In the genomic region with DNA sequence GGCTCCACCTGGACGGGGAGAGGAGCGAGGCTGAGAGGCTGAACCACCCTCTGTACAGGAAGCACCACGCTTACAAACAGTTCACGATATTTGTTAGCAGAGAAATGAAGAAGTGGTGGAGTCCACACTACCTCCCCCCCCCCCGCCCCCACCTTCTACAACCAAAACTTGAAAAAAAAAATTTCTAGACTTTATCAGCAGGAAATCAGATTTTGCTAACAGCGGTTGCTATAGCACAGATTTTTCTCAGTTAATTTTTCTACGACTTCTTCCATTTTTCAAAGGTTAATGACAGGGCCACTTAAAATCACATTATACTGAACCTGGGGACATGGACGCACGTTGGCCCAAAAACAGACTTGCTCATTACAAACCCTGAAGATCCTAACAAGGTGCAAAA, we compare ENCODE assay signal across 24 mouse cellular contexts.
A peak's percentile ranks its signal among the peaks of the same experiment; 100 is the strongest.
DNase-seq lines count a peak whose midpoint lies in the region; ATAC-seq and TF ChIP-seq lines count a peak whose summit lies in the region.
"Had no signal": no experiment of that assay in that cellular context is flagged by ENCODE, and none has a peak within 500 bp of the region (broad histone marks: within the 10 kb centered on the region; RNA-seq: fewer than 3 reads in every experiment).

No protein-coding gene starts in this region.

- no peaks in the 10 kb centered on the region for H3K9me3 ChIP-seq in MEL (replicated peaks; ENCODE audit: insufficient read depth, low read length)
- no peaks in the 10 kb centered on the region for H3K9me3 ChIP-seq in hindbrain, embryonic 11.5 days (ENCODE audit: control insufficient read depth, low read length)
- no peaks in the 10 kb centered on the region for H3K9me3 ChIP-seq in intestine, postnatal 0 days (ENCODE audit: control insufficient read depth)
- H3K9me3 ChIP-seq: embryonic facial prominence, embryonic 10.5 days; embryonic facial prominence, embryonic 12.5 days; forebrain, embryonic 13.5 days; forebrain, embryonic 15.5 days; G1E had no signal

- H3K36me3 ChIP-seq in MEL (ENCODE audit: control insufficient read depth in 1 of 2, insufficient read depth in 2 of 2, low read length in 2 of 2): peaks cover 0 to 31% of the 10 kb centered on the region in 2 experiments; a peak in 3 of 4 replicates
- H3K36me3 ChIP-seq in splenic B cell, adult 2 months (ENCODE audit: control insufficient read depth, insufficient read depth, low read length, poor library complexity, severe bottlenecking): peaks cover 10% of the 10 kb centered on the region
- no peaks in the 10 kb centered on the region for H3K36me3 ChIP-seq in hindbrain, embryonic 11.5 days (ENCODE audit: control insufficient read depth, insufficient read depth, low read length)
- H3K36me3 ChIP-seq in intestine, postnatal 0 days (ENCODE audit: control insufficient read depth, insufficient read depth): peaks cover 47% of the 10 kb centered on the region
- H3K36me3 ChIP-seq: G1E had no signal

- H3K9ac ChIP-seq in MEL (ENCODE audit: control insufficient read depth, low read depth, low read length, poor library complexity, severe bottlenecking): no peak overlapping the region
- no peak overlapping the region for H3K9ac ChIP-seq in hindbrain, embryonic 11.5 days (ENCODE audit: low read depth, low read length)
- H3K9ac ChIP-seq in intestine, postnatal 0 days (ENCODE audit: low read depth, low read length): no peak overlapping the region
- H3K9ac ChIP-seq: embryonic facial prominence, embryonic 12.5 days; forebrain, embryonic 13.5 days; forebrain, embryonic 15.5 days had no signal

- WGBS in hindbrain, embryonic 11.5 days: 83% methylated on average over 9 of the region's 9 CpGs
- 84% methylated on average over 9 of the region's 9 CpGs for WGBS in intestine, postnatal 0 days

- no peak for DNase-seq in layer of hippocampus, adult 2 months (ENCODE audit: low spot score in 2 of 2)
- DNase-seq in layer of hippocampus, adult 9-10 months (ENCODE audit: low spot score): no peak
- no peak for DNase-seq in MEL (ENCODE audit: low read depth, low spot score)
- DNase-seq in splenic B cell, adult 2 months (ENCODE audit: low read depth, low spot score): peak; percentile 24
- DNase-seq in hindbrain, embryonic 11.5 days (ENCODE audit: low spot score): no peak
- DNase-seq: adrenal gland, adult 2 months; adrenal gland, postnatal 10 days; adrenal gland, postnatal 25 days; B cell, adult 2 months; cerebellum, adult 11 months; cerebellum, adult 18-20 months; cerebellum, adult 8-10 months; cerebellum, adult 9-11 months; cerebellum, postnatal 14 days; cerebellum, postnatal 36 days had no signal

- TF ChIP-seq RAD21 in MEL (IDR thresholded peaks at IDR 0.05; ENCODE audit: low read depth, low read length): no peak

- no peak for TF ChIP-seq POLR2A in MEL (IDR thresholded peaks at IDR 0.05; ENCODE audit: control insufficient read depth in 1 of 2, insufficient read depth in 1 of 2, low read depth in 1 of 2, low read length in 2 of 2, poor library complexity in 1 of 2)

- no peak overlapping the region for H3K4me3 ChIP-seq in layer of hippocampus, adult 2 months
- no peak overlapping the region for H3K4me3 ChIP-seq in MEL (ENCODE audit: control insufficient read depth in 1 of 2, insufficient read depth in 1 of 2, low read depth in 2 of 2, low read length in 2 of 2)
- no peak overlapping the region for H3K4me3 ChIP-seq in hindbrain, embryonic 11.5 days (ENCODE audit: low read depth, low read length)
- no peak overlapping the region for H3K4me3 ChIP-seq in intestine, postnatal 0 days (ENCODE audit: low read depth, low read length)
- H3K4me3 ChIP-seq: embryonic facial prominence, embryonic 10.5 days; embryonic facial prominence, embryonic 12.5 days; forebrain, embryonic 13.5 days; forebrain, embryonic 15.5 days had no signal

- no peaks in the 10 kb centered on the region for H3K27me3 ChIP-seq in MEL (ENCODE audit: control insufficient read depth in 1 of 2, insufficient read depth in 2 of 2, low read length in 2 of 2)
- H3K27me3 ChIP-seq in splenic B cell, adult 2 months (ENCODE audit: control insufficient read depth, insufficient read depth, low read length, poor library complexity, severe bottlenecking): no peaks in the 10 kb centered on the region
- H3K27me3 ChIP-seq in hindbrain, embryonic 11.5 days (ENCODE audit: control insufficient read depth, insufficient read depth, low read length): no peaks in the 10 kb centered on the region
- H3K27me3 ChIP-seq in intestine, postnatal 0 days (replicated peaks; ENCODE audit: control insufficient read depth, insufficient read depth, low read length): no peaks in the 10 kb centered on the region
- H3K27me3 ChIP-seq: CH12.LX; embryonic facial prominence, embryonic 12.5 days; forebrain, embryonic 13.5 days; forebrain, embryonic 15.5 days had no signal

- TF ChIP-seq EP300 in MEL (IDR thresholded peaks at IDR 0.05; ENCODE audit: low read depth in 1 of 2, low read length in 2 of 2): no peak

- H3K79me2 ChIP-seq in MEL (ENCODE audit: control insufficient read depth, insufficient read depth, low read length, poor library complexity): no peaks in the 10 kb centered on the region

- TF ChIP-seq CTCF in layer of hippocampus, adult 2 months (conservative IDR thresholded peaks at IDR 0.05): no peak
- no peak for TF ChIP-seq CTCF in MEL (IDR thresholded peaks at IDR 0.05 in 2 of 3, conservative IDR thresholded peaks at IDR 0.05 in 1 of 3; ENCODE audit: control insufficient read depth in 1 of 3, insufficient read depth in 1 of 3, low read depth in 2 of 3, low read length in 3 of 3, poor library complexity in 1 of 3, severe bottlenecking in 1 of 3)
- TF ChIP-seq CTCF in intestine, postnatal 0 days (IDR thresholded peaks at IDR 0.05; ENCODE audit: low read depth): no peak

- peak; percentile 46; the same call in 1 of the 2 replicates for ATAC-seq in granulocyte monocyte progenitor cell, adult 5-6 weeks (replicated peaks; ENCODE audit: poor library complexity, severe bottlenecking)
- ATAC-seq in hindbrain, embryonic 11.5 days (ENCODE audit: low FRiP score): no peak
- ATAC-seq in intestine, postnatal 0 days: no peak
- ATAC-seq: CD4-positive, CD25-positive, alpha-beta regulatory T cell, adult 4 months; forebrain, embryonic 13.5 days; forebrain, embryonic 15.5 days had no signal

- H3K4me2 ChIP-seq in hindbrain, embryonic 11.5 days (replicated peaks; ENCODE audit: low read depth, low read length): no peak overlapping the region
- no peak overlapping the region for H3K4me2 ChIP-seq in intestine, postnatal 0 days (replicated peaks; ENCODE audit: low read depth)
- H3K4me2 ChIP-seq: embryonic facial prominence, embryonic 12.5 days; forebrain, embryonic 13.5 days; forebrain, embryonic 15.5 days had no signal

- peaks cover 25 to 36% of the 10 kb centered on the region in 2 experiments for H3K4me1 ChIP-seq in MEL (ENCODE audit: control insufficient read depth in 1 of 2, insufficient read depth in 2 of 2, low read length in 2 of 2)
- 0 out of 2 replicates have a peak, but pooled peaks cover 2% of the 10 kb centered on the region for H3K4me1 ChIP-seq in hindbrain, embryonic 11.5 days (replicated peaks; ENCODE audit: control insufficient read depth, insufficient read depth, low read length)
- no peaks in the 10 kb centered on the region for H3K4me1 ChIP-seq in intestine, postnatal 0 days (replicated peaks; ENCODE audit: control insufficient read depth, insufficient read depth, low read length)
- H3K4me1 ChIP-seq: embryonic facial prominence, embryonic 10.5 days; embryonic facial prominence, embryonic 12.5 days; forebrain, embryonic 13.5 days; forebrain, embryonic 15.5 days had no signal

- peak overlapping the region; percentile 46; the same call in 1 of the 2 replicates for H3K27ac ChIP-seq in layer of hippocampus, adult 2 months
- H3K27ac ChIP-seq in MEL (ENCODE audit: control insufficient read depth, low read depth, low read length): no peak overlapping the region
- H3K27ac ChIP-seq in hindbrain, embryonic 11.5 days (ENCODE audit: low read depth, low read length): no peak overlapping the region
- H3K27ac ChIP-seq in intestine, postnatal 0 days (ENCODE audit: low read depth, low read length): no peak overlapping the region
- H3K27ac ChIP-seq: embryonic facial prominence, embryonic 10.5 days; embryonic facial prominence, embryonic 12.5 days; forebrain, embryonic 13.5 days; forebrain, embryonic 15.5 days had no signal

TF ChIP-seq in MEL, 35 proteins besides CTCF, POLR2A, EP300 and RAD21:
- TF ChIP-seq RCOR1 (IDR thresholded peaks at IDR 0.05; ENCODE audit: low read depth, low read length) (peak; percentile 85), ZNF384 (IDR thresholded peaks at IDR 0.05; ENCODE audit: low read depth, low read length) (peak; percentile 75), ELF1 (IDR thresholded peaks at IDR 0.05; ENCODE audit: low read depth, low read length) (no peak)
